Mouse (Mus musculus): ENCODE data around the gene Olfr172.

Olfr172 gene

DNA sequence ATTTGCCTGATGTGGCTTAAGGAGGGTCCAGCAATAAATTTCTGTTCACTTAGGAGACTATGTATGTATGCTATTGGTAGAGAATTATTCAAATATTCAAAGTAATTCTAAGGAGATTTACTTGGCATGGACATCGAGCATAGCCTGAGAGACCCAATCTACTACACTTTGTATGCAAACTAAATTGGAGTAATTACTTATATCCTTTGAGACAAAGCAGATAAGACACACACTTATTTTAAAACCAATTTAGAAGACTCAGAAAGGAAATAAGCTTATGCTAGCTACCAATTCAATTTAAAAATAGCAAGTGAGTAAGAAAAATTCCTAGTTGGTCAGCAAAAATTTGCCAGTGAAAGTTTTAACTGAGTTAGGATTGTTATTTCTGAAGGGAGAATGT, at the start of gene Olfr172:
Olfr172 (minus strand) TSS at position 101 of the 400 bp plus-strand sequence.
- no peak for DNase-seq (ENCODE audit: low spot score in 2 of 2)

DNA sequence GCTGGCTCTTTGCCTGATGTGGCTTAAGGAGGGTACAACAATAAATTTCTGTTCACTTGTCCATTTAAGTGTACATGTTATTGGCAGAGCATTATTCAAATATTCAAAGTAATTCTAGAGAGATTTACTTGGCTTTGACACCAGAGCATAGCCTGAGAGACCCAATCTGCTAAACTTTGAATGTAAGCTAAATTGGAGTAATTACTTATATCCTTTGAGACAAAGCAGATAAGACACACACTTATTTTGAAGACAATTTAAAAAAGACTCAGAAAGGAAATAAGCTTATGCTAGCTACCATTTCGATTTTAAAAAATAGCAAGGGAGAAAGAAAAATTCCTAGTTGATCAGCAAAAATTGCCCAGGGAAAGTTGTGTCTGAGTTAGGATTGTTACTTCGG, 37.2 kb upstream of the Olfr172 start, which contains the start of gene Olfr173:
Olfr173 (minus strand) TSS at position 101 of the 400 bp plus-strand sequence.
- no peak for DNase-seq (ENCODE audit: low spot score in 2 of 2)

DNA sequence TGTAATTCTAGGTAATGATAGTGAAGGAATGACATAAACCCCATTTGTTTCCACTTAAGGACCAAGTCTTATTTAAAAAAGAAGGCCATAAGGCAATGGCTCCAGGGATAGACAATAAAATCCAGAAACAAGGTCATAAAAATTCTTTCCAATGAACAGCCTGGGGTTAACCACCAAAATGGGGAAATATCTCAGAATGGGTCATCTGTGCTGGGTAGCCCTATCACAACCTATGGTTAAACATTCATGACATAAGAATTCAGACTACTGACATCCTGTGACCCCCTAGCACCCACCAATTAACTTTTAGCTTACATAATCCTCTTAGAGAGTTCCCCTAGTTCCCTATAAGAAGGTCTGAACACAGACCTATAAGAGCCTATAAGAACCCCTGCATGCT, 6.8 kb downstream of the Olfr172 start:
- DNase-seq (ENCODE audit: low spot score in 2 of 2): no peak

DNA sequence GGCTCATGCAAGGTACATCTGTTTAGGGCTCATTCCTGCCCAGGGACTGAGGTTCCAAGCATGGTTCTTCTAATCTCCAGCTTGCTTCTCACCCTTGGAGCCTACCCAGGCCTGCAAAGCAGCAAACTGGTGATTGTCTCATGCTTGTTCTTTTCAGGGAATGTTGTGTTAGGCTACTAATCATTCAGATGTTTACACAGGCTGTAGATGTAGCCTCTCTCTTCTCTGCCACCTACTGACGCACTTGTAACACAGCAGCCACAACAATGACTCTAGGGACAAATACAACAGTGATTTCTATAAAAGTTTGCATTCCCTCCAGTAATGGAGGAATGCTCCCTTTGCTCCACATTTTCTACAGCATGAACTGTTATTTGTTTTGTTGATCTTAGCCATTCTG, 11.7 kb downstream of the Olfr172 start:
- DNase-seq (ENCODE audit: low spot score in 2 of 2): no peak

DNA sequence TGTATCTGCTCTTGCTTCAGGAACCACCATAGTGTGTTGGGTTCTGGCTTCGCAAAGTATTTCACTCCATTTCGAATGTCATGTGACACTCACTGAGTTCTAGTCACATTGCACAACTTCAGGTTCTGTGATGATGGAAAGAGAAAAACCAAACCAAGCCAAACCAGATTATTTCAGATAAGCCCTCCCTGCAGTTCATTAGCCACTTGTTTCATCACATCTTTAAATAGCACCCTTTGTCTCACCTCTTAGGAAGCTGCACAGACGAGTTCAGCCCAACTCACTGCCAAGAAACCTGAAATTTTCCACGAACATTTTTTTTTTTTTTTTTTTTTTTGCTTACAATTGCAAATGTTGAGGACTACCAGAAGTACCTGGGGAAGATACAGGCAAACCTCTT, 16.3 kb downstream of the Olfr172 start:
- DNase-seq (ENCODE audit: low spot score in 2 of 2): peak in 1 of 2 experiments; percentile 4

DNA sequence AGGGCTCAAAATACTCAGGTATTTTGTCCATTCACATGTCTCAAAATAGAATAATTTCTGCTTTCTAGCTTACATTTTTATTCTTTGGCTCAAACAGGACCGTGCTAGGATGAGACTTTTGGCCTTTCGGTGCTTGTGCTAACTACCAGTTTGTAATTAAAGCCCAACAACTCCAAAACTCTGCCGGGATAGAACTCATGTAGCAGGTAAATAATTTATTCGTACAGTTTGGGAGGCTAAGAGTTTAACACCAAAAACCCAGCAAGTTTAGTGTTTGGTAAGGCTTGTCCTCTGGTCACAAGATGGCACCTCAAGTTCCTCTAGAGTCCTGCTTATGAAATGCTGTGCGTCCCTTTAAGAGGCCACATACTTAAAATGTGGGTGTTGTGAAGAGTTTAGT, 22.2 kb downstream of the Olfr172 start:
- no peak for DNase-seq (ENCODE audit: low spot score in 2 of 2)

DNA sequence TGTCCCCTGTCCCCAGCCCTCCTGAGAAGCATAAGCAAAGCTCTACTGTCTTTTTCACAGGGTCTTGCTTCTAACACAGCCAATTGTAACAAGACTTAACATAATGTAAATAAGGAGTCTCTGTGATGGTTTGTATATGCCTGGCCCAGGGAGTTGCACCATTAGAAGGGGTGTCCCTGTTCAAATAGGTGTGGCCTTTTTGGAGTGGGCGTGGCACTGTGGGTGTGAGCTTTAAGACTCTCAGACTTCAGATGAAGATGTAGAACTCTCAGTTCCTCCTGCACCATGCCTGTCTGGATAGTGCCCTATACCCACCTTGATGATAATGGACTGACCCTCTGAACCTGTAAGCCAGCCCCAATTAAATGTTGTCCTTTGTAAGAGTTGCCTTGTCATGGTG, 24.2 kb downstream of the Olfr172 start:
- no peak for DNase-seq (ENCODE audit: low spot score in 2 of 2)

DNA sequence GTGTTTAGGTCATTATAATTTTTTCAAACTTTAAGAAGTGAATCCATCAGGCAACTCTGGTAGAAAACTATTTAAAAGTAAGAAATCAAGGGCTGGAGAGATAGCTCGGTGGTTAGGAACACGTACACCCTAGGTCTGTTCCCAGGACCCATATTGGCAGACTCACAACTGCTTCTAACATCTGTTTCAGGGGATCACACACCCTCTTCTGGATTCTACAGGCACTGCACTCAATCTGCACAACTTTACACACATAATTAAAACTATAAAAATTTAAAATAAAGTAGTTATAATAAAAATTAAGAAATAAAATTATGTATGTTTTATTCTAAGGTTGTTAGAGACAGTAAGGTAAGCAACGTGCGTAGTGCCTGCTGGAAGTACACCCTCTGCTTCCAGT, 24.8 kb downstream of the Olfr172 start:
- DNase-seq (ENCODE audit: low spot score in 2 of 2): no peak

DNA sequence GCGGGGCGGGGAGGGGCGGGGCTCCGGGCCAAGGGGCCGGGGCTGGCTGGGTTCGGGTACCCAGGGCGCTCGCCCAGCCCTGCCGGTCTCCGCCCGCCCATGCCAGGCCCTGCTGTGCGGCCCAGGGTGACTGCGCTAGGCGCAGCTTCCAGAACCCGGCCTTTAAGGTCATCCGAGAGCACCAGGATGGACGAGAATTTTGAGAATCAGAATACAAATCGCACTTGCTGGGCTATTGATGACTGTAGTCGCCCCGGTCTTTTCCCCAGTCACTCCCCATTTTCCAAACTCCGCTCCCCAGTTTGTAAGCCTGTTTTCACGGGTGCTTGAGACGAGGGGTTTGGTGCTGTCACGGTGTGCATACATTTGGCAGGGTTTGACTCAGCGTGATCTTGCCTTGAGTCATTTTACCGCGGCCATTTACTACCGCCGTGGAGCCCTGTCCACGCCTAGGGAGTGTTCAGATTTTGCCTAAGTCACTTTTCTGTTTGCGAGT, 34.8 kb downstream of the Olfr172 start:
- no peak for DNase-seq (ENCODE audit: low spot score in 2 of 2)

DNA sequence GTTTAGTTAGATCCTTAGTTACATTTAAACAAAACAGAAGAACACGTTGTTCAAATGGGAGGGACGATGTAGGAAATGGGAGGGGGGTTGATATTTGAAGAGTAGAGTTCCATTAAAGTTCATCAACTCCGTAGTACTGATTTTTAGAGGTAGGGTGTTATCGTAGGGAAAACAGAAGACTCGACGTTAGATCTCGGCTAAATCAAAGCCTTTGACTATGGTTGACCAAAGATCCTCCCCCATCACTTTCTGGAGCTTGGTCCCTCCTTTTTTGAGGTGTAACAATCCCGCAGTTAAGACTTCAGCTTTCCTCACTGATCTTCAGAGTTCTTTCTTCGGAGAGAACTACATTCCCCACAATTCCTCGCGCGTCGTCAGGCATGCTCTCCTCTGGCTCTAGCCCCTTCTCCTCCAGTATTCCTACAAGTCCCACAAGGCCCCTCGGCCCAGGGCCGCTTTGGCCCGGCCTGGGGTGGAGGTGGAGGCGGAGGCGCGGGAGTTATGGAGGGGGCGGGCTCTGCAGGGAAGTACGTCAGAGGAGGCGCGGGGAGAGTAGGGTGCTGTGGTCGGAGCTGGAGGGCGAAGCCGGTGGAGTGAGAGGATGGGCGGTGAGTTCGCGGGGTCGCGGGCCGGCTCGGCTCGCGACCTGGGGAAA, 35.4 kb downstream of the Olfr172 start, which contains the start of gene Cldnd1:
Cldnd1 (plus strand) TSS at position 434 of the 655 bp plus-strand sequence.
- peak; percentile 96 to 97 for DNase-seq (ENCODE audit: low spot score in 2 of 2)

DNA sequence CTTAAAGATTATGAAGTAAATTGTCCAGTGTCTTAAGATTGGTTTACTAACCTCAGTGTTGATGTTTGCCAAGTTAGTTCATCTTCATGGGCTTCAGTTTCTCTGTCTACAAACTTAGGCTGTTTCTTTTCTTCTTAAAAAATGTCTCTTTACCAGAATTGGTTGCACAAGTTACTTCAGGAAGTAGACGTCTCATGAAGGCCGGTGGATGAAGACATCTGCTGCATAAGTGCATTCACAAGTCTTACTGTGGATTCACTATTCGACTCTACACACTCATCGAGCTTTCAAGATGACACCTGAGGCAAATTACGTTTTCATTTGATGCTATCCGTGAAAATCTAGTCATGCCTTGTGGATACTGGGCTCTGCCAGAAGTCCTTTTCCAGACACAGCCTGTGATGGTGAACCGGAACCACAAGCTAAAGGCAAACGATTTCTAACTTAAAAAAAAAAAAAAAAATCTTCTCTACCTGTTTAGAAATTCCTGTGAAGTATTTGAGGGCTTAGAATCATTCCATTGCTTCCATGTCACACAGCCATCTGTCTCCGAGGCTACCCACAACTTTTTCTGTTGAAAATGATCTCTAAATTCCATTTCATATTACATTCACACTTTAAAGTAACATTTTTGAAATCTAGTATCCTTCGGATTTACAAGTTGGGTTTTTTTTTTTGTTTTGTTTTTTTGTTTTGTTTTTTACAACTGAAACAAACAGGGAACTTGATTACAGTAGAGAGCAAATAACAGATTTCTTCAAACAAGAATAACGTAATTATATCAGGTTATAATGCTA, 36.1 kb downstream of the Olfr172 start:
- DNase-seq (ENCODE audit: low spot score in 2 of 2): no peak

DNA sequence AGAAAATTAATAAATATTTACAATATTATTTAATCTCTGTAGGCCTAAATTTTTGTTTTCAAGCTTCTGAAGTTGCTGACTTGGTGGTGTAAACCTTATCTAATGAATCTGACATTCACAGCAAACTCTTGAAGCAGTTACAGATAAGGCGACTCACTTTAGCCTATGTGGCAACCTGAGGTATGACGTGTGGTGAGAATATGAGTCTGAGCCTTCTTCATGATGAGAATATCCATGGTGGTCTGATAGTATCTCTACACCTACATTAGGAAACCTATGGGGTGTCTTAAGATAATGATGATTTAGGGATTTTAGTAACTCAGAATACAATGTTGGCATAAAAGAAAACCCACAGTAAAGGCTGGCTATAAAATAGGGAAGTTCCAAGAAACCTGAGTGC, 40.7 kb downstream of the Olfr172 start:
- DNase-seq (ENCODE audit: low spot score in 2 of 2): no peak

DNA sequence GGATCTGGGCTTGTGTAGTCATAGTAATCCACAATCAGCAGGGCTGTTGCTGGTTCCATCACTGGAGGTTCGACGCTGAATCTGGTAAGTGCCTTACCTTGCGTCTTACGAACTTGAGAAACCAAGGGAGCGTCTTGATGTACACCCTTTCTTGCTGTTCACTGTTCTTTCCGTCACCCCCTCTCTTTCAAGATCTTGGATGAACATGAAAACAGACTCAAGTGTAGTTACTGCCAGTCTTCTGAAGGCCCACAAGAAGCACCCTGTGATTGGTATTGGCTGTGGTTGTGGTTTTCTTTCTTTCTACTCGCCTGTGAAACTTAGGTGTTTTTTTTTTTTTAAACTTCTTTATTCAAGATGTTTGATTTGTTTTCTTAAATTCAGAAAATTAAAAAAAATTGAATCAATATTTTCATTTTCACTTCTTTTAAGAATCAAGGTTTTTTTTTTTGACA, 44.3 kb downstream of the Olfr172 start, which contains the start of gene Gpr15:
Gpr15 (minus strand) TSS at position 405 of the 455 bp plus-strand sequence.
- no peak for DNase-seq (ENCODE audit: low spot score in 2 of 2)

DNA sequence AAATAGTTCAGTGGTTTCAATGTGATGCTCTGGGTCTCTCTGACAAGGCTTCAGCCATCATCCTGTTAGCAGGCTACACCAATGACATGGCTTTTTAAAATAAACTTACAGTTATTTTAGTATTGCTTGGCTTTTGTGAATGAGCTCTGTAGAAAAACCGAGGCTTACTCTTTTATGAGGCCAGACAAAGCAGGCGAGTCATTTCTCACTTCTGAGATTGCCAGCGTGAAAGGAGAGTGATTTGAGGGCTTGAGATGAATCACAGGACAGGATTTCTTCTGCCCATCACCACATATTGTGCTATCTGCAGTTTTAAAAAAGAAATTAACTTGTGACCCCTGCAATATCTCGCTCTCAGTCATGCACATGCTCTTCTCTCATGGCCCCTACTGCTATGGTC, 48.0 kb downstream of the Olfr172 start:
- DNase-seq (ENCODE audit: low spot score in 2 of 2): no peak

DNA sequence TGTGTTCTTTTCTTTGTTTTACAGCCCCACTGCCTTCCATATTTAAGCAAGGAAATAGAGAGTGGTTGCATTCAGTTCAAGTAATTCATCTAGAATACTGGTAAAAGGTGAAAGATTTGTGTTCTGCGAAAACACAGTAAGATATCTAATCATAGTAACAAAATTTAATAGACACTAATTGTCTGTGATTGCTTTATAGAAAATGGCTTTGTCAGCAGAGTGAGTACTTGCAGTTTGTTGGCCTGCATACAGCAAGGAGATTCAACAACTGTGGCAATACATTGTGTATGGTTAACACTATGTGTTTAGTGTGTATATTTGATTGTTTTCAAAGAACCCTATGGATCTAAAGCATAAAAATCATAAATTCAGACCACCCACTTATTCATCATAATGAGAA, 49.8 kb downstream of the Olfr172 start:
- DNase-seq (ENCODE audit: low spot score in 2 of 2): no peak

DNA sequence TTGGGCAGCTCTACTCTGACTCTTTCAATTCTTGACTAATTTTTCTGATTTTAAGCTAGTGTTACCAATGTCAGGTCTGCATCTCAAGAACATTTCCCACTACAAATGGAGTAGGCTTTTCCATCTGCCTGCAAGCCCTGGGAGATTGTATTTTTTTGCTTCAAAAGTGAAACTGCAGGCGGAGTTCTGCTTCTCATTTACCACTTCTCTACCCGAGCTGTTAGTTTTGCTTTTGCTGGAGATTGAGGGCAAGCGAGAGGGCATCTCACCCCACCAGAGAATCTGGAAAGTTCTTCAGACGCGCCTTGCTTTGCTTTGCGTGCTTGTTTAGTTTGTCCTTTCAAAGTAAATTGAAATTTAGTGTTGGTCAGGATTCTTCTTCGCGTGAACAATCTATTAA, 50.8 kb downstream of the Olfr172 start:
- no peak for DNase-seq (ENCODE audit: low spot score in 2 of 2)

All from heart, adult 9 months (tissue).